Mouse (Mus musculus): Measurements from ENCODE around the gene Rpl32. TPM values are rescaled to one million over a fixed set of nuclear protein-coding genes. Genes with fewer than 3 reads are reported as not detected.
"Not testable (repeated sequence)": the region's sequence is repeated elsewhere in the genome, so short reads cannot be mapped to it uniquely, and the experiment has no call there.

Rpl32 gene
- polyA plus RNA-seq, 1 experiment from 2014 or later = 1,831 TPM

DNA sequence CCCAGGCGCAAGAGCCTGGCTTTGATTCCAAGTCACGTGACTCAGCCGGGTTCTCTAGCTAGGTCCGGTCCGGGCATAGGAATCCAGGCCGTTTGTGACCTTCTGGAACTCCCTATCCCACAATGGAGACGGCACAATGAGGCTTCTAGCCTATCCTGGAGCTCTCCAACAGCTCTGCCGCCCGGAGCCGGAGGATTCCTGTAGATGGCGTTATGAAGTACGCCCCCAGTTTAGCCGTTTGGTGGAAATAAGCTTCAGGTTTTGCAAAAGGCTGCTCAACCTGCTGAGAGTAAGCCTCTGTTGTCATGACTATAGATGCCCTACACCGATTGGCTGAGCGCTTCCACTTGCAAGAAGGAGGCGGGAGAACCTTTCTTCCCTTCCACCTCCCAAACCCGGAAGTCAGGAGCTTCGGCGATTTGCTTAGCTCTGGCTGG is 29.6 kb upstream of the Rpl32 start, which contains the start of gene Efcab12:
Efcab12 (minus strand) TSS at position 252 of the 437 bp plus-strand sequence.
- Histone ChIP-seq H3K4me1 (peaks cover 18% of the 10 kb centered on the region), H3K27ac (peak within 1 kb of the TSS; percentile 85), H3K27me3 (ENCODE audit: poor library complexity, severe bottlenecking) (no peaks in the 10 kb centered on the region), H3K9me3 (no peaks in the 10 kb centered on the region), H3K4me3 (peak within 1 kb of the TSS; percentile 52), H3K36me3 (replicated peaks) (peaks cover 26% of the 10 kb centered on the region)
- 2% methylated on average over 19 of the region's 19 CpGs for WGBS
- peak; percentile 80 for DNase-seq (ENCODE audit: extremely low spot score, low spot score)

- H3K27me3 ChIP-seq (ENCODE audit: poor library complexity, severe bottlenecking) = no peaks in the 10 kb centered on the region
- peaks cover 19% of the 10 kb centered on the region for H3K36me3 ChIP-seq (replicated peaks)
- peaks cover 17% of the 10 kb centered on the region for H3K4me1 ChIP-seq
- no peak for DNase-seq (ENCODE audit: extremely low spot score, low spot score)
- no peak overlapping the region for H3K27ac ChIP-seq
- no peaks in the 10 kb centered on the region for H3K9me3 ChIP-seq
- H3K4me3 ChIP-seq = no peak overlapping the region
These were observed 25.3 kb upstream of the Rpl32 start for GRCm38 (mm10) chr6:115833861-115834260.

DNA sequence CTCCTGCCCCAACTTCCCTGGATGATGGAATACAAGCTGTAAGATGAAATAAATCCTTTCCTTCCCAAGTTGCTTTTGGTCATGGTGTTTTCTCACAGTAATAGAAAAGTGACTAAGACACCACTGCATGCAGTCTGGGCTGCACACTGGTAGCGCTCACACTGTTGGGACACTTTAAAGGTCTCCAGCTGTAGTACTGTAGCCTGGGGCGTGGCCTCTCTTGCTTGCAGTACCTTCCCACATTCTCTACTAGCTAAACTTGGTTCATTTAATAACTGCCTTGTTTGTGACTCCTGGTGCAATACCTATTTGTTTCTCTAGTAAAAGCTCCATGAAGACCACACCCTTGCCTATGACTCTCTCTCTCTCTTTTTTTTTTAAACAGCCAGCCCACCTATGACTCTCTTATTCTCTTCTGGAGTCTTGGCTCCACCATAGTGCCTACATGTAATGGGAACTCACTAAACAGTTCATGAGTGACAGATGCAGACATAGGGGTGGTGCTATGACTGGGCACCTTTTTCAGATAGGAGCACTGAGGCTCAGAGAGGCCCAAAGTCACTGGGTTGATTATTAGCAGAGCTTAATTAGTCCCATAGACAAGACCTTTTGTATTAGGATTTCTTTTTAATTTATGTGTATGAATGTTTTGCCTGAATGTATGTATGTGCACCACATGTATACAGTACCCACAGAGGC is 23.8 kb upstream of the Rpl32 start:
- Histone ChIP-seq H3K4me1 (peaks cover 1% of the 10 kb centered on the region; the same call in 1 of the 2 replicates), H3K9me3 (no peaks in the 10 kb centered on the region), H3K4me3 (no peak overlapping the region), H3K27ac (no peak overlapping the region), H3K27me3 (ENCODE audit: poor library complexity, severe bottlenecking) (no peaks in the 10 kb centered on the region), H3K36me3 (replicated peaks) (peaks cover 19% of the 10 kb centered on the region)
- no peak for DNase-seq (ENCODE audit: extremely low spot score, low spot score)
- 87% methylated on average over 2 of the region's 2 CpGs for WGBS

DNA sequence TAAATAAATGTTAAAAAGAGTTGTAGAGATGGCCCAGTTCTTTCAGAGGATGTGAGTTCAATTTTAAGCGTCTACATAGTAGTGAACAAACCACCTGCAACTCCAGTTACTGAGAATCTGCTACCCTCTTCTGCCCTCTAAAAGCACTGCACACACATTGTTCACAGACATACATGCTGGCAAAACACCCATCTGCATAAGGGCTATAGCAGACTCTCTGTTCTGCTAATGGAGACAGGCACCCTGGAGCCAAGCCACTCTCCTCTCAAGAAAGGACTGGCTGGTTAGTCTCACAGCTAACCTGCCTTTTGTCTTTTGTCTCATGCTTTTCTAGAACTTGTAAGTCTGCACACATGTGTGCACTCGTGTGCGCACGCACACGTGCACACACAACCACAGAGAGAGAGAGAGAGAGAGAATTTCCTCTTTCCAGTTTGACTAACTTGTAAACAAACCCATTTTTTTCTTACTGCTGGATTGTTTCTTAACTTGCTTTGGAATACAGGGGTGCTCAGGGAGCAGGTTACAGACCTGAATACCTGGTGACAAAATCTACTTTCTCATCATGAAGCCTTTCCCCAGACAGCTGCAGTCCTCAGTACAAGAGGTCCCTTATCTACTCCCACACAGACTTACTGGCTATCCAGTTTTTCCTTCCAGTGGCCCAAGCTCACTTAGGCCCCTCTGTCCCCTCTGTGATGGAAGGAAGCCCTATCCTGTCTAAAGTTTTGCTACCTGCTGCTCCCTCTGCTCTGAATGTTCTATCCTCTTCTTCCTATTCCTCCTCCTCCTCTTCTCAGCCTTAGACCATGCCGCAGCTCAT is 22.4 kb upstream of the Rpl32 start:
- 88% methylated on average over 6 of the region's 6 CpGs for WGBS
- Histone ChIP-seq H3K36me3 (replicated peaks) (peaks cover 19% of the 10 kb centered on the region), H3K27ac (no peak overlapping the region), H3K4me1 (no peaks in the 10 kb centered on the region), H3K4me3 (no peak overlapping the region), H3K9me3 (no peaks in the 10 kb centered on the region), H3K27me3 (ENCODE audit: poor library complexity, severe bottlenecking) (no peaks in the 10 kb centered on the region)
- no peak for DNase-seq (ENCODE audit: extremely low spot score, low spot score)

DNA sequence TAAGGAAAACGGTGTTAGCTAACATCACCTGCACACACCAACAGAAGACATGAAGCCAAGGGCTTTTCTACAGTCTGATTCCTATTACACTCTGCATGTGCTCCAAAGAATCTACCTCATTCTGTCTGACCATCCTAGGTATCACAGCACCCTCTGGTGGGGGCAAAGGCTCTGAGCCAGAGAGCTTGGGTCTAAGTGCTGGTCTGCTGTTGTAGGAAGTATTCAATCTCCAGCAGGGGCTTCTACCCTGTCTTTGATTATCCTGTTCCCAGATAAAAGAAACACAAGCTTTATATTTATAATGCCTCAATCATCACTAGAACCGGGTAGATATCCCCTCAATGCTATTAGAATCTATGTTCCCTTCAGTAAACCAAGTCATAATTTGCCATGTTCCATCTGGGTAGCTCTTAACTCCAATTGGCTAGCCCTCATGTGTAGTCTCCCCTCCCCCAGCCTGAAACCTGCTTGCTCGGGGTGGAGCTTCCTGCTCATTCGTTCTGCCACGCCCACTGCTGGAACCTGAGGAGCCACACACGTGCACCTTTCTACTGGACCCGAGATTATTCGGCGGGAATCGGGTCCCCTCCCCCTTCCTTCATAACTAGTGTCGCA is 15.4 kb upstream of the Rpl32 start:
- H3K27me3 ChIP-seq (ENCODE audit: poor library complexity, severe bottlenecking); H3K36me3 ChIP-seq (replicated peaks); H3K9me3 ChIP-seq; H3K4me1 ChIP-seq: not testable (repeated sequence)
- peak; percentile 77 for DNase-seq (ENCODE audit: extremely low spot score, low spot score)
- peak overlapping the region; percentile 63 for H3K27ac ChIP-seq
- 1% methylated on average over 5 of the region's 11 CpGs for WGBS
- peak overlapping the region; percentile 34 for H3K4me3 ChIP-seq

DNA sequence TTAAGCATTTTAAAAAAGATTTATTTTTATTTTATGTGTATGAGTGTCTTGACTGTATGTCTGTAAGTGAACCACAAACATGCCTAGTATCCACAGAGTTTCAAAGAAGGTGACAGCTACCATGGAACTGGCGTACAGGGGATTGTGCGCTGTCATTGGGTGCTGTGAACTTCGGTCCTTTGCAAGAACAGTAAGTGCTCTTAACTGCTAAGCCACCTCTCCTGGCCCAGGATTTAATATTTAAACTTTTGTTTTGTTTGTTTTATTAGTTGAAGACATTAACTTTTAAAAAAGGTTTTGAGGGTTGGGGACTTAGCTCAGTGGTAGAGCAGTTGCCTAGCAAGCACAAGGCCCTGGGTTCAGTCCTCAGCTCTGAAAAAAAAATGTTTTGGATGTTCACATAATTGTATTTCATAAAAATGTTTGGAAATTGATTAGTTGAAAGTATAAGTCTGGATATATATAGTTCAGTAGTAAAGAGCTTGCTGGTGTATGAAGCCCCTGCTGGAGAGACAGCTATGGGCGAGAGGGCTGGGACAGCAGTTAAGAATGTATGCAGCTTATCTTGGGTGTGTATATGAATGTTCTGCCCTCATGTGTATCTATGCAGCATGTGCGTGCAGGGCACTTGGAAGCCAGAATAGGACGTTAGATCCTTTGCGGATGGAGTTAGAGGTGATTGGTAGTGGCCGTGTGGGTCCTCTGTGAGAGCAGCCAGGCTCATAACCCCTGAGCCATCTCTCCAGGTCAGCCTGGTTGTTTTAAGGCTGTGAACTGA is 12.9 kb upstream of the Rpl32 start:
- H3K36me3 ChIP-seq (replicated peaks) = no peaks in the 10 kb centered on the region
- no peaks in the 10 kb centered on the region for H3K9me3 ChIP-seq
- no peak overlapping the region for H3K27ac ChIP-seq
- no peaks in the 10 kb centered on the region for H3K27me3 ChIP-seq (ENCODE audit: poor library complexity, severe bottlenecking)
- no peak for DNase-seq (ENCODE audit: extremely low spot score, low spot score)
- H3K4me1 ChIP-seq = peaks cover 10% of the 10 kb centered on the region
- no peak overlapping the region for H3K4me3 ChIP-seq
- 89% methylated on average over 8 of the region's 8 CpGs for WGBS

DNA sequence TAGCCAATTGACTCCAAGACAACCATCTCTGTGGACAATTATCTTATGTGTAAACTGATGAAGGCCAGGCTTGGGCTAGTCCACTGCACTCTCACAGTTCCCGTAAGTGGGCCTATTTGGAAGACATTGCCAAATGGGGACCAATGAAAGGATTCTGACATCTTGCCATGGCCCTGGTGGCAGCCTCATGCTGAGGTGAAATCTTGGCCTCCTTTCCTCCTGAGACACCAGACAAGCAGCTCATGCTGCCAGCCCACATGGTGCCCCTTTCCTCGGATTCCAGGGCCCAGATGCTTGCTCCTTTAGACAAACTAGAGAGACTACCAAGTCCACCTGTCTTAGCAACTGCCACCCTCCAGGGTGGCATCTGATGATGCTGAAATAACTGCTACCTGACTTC is 9.6 kb upstream of the Rpl32 start:
- 84% methylated on average over 2 of the region's 2 CpGs for WGBS
- no peak for DNase-seq (ENCODE audit: extremely low spot score, low spot score)
- H3K27ac ChIP-seq = no peak overlapping the region

DNA sequence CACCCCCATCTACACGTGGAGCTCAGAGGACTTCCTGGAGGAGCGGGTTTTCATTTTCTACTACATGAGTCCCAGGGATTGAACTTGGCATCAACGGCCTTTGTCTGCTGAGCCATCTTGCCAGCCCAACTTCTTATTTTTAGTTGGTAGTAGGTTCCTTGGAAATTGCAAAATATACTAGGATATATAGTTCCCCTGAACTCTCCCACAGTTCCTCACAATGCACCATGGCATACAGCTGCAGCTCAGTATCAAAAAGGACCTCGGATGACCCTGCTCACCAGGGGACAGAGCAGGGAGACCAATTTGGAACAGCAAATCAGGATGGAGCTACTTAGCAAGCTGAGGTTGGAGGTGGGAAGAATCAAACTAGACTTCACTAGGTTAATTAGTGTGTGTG is 6.5 kb upstream of the Rpl32 start:
- 81% methylated on average over 4 of the region's 4 CpGs for WGBS
- no peaks in the 10 kb centered on the region for H3K36me3 ChIP-seq (replicated peaks)
- no peaks in the 10 kb centered on the region for H3K9me3 ChIP-seq
- DNase-seq (ENCODE audit: extremely low spot score, low spot score) = no peak
- H3K27me3 ChIP-seq (ENCODE audit: poor library complexity, severe bottlenecking) = no peaks in the 10 kb centered on the region
- H3K4me3 ChIP-seq = no peak overlapping the region
- H3K27ac ChIP-seq = no peak overlapping the region
- H3K4me1 ChIP-seq = peaks cover 10% of the 10 kb centered on the region

More for the DNA sequence above, 9.6 kb upstream of the Rpl32 start:
- no peaks in the 10 kb centered on the region for H3K9me3 ChIP-seq
- no peaks in the 10 kb centered on the region for H3K36me3 ChIP-seq (replicated peaks)
- no peak overlapping the region for H3K4me3 ChIP-seq
- peaks cover 11% of the 10 kb centered on the region for H3K4me1 ChIP-seq
- no peaks in the 10 kb centered on the region for H3K27me3 ChIP-seq (ENCODE audit: poor library complexity, severe bottlenecking)

DNA sequence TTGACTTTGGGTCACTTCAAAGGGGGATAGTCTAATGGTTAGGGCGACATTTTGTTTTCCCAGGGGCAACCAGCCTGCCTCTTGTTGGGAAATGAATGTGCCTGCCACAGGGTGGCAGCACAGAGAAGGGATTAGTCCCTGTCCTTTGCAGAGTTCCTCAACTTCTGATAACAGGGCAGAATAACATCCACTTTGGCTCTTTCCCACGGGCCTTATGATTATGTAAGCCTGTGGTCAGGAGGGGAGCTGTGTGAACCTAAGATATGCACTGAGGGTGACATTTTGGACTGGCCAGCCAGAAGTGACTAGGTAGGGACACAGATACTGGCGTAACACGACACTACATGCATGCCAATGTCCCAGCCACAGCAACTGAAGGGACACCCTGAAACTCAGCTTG is 5.6 kb upstream of the Rpl32 start:
- 29% methylated on average over 4 of the region's 4 CpGs for WGBS

GRCm38 (mm10) chr6:115811606-115812005 is 3.1 kb upstream of the Rpl32 start:
- no peaks in the 10 kb centered on the region for H3K9me3 ChIP-seq

More for the DNA sequence above, 5.6 kb upstream of the Rpl32 start:
- Histone ChIP-seq H3K4me1 (peaks cover 10% of the 10 kb centered on the region), H3K36me3 (replicated peaks) (no peaks in the 10 kb centered on the region), H3K9me3 (no peaks in the 10 kb centered on the region), H3K27me3 (ENCODE audit: poor library complexity, severe bottlenecking) (no peaks in the 10 kb centered on the region), H3K4me3 (no peak overlapping the region), H3K27ac (no peak overlapping the region)
- peak; percentile 57 for DNase-seq (ENCODE audit: extremely low spot score, low spot score)

DNA sequence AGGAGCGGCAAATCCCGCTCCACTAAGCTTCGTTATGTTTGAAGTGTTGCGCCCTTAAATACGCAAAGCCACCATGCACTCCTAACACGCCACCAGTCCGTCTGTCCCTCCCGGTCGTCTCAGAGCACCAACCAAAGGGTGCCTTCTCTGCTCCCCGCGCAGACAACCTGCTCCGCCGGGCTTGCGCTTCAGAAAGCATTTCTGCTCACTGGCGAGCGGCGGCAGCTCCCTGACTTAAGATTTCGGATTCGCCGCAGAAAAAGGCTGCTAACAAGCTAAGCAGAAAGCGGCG is 405 bp downstream of the Rpl32 start:
- peak overlapping the region; percentile 100 for H3K4me3 ChIP-seq
- WGBS = 0% methylated on average over 22 of the region's 22 CpGs
- H3K27ac ChIP-seq = peak overlapping the region; percentile 100
- DNase-seq (ENCODE audit: extremely low spot score, low spot score) = no peak
- peaks cover 25% of the 10 kb centered on the region for H3K4me1 ChIP-seq
- H3K9me3 ChIP-seq = no peaks in the 10 kb centered on the region
- H3K36me3 ChIP-seq (replicated peaks) = peaks cover 46% of the 10 kb centered on the region
- no peaks in the 10 kb centered on the region for H3K27me3 ChIP-seq (ENCODE audit: poor library complexity, severe bottlenecking)

More at GRCm38 (mm10) chr6:115811606-115812005, 3.1 kb upstream of the Rpl32 start:
- Histone ChIP-seq H3K4me3 (no peak overlapping the region), H3K27ac (no peak overlapping the region), H3K36me3 (replicated peaks) (peaks cover 12% of the 10 kb centered on the region), H3K4me1 (peaks cover 20% of the 10 kb centered on the region), H3K27me3 (ENCODE audit: poor library complexity, severe bottlenecking) (no peaks in the 10 kb centered on the region)
- DNase-seq (ENCODE audit: extremely low spot score, low spot score) = no peak
- WGBS = 79% methylated on average over 8 of the region's 8 CpGs

DNA sequence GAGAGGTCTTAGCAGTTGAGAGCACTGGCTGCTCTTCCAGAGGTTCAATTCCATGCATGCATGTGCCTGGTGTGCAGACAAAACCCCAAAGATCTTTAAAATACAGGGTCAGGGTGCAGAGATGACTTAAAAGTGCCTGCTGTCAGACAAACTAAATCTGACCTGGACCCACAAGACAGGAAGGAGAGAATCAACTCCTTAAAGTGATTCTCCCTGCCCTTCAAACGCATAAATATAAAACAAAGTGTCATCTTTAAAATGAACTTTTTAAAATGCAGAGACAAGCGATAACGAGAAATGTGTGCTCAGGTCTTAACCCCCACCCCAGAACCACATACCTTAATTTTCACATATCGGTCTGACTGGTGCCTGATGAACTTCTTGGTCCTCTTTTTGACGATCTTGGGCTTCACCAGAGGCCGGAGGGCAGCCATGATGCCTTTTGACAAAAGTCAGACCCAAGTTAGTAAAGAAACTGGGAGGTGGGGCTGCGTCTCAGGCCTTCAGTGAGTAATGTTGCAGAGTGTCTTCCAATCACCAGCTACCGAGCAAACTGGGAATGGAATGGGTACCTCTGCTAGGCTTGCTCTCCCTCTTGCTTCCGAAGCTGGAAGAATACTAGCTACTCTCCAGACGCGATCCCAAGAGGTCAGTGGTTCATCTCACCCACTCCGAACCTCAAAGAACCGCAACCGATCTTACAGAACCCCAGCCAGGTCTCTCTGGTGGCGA is 917 bp downstream of the Rpl32 start:
- 4% methylated on average over 15 of the region's 15 CpGs for WGBS
- DNase-seq (ENCODE audit: extremely low spot score, low spot score) = peak; percentile 26
- peak overlapping the region; percentile 100 for H3K4me3 ChIP-seq
- peaks cover 25% of the 10 kb centered on the region for H3K4me1 ChIP-seq
- no peaks in the 10 kb centered on the region for H3K9me3 ChIP-seq
- peaks cover 52% of the 10 kb centered on the region for H3K36me3 ChIP-seq (replicated peaks)
- H3K27me3 ChIP-seq (ENCODE audit: poor library complexity, severe bottlenecking) = no peaks in the 10 kb centered on the region
- H3K27ac ChIP-seq = peak overlapping the region; percentile 100
